Mouse (Mus musculus): ENCODE results near the gene Foxd4. TPM values are rescaled to one million over a fixed set of nuclear protein-coding genes. Genes with fewer than 3 reads are reported as not detected.

Gene Foxd4
- total RNA-seq (2021), result not detected
- long read RNA-seq, experiment 1, result 0 reads
- long read RNA-seq, experiment 2, result 0 reads

GRCm38 (mm10) chr19:24900581-24901220, at the start of gene Foxd4:
TSS of gene Foxd4 (minus strand) at chr19:24901197.
- no peak for TF ChIP-seq CTCF (IDR thresholded peaks at IDR 0.05)
- intact Hi-C loops (cut with DNase I), result no loop called here
- peak within 1 kb of the TSS; percentile 11 for H3K4me3 ChIP-seq

DNA sequence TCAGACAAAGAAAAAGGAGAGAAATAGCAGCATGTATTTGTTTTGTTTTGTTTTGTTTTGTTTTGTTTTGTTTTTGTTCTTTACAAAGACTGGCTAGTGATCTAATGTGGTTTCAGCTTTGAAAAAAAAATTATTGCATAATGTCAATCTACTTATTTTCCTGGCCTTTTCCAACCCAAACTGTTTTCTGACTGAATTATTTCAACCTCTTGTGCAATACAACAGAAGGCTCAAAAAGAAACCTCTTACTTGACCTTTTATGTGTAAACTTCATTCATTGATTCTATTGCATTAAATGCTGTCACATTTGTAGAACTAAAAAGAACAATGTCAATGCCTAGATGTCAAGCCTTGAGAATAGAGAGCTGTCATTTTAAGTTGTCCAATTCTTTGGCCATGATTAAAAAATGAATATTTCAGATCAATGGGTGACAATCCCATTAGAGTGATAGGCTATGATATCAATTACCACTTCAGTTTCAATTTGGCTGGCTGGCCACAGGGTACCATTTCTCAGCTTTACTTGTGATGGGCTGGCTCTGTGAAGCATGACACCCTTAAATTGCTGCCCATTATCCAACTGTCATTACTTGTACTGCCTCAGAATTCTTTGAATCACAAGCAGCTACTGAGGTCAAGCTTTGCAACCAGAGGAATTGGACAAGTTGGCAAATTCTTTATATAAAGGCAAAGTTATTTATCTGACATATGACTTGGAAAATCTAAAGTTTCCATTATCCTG, 44.7 kb upstream of the Foxd4 start:
- no peak for TF ChIP-seq CTCF (IDR thresholded peaks at IDR 0.05)
- intact Hi-C loops (cut with DNase I), result no loop called here
- H3K4me3 ChIP-seq, result no peak overlapping the region
- DNase-seq (ENCODE audit: extremely low spot score in 1 of 2, low spot score in 2 of 2), result no peak
- no peak overlapping the region for H3K27ac ChIP-seq

More at GRCm38 (mm10) chr19:24900581-24901220, at the start of gene Foxd4:
- no peak for DNase-seq (ENCODE audit: extremely low spot score in 1 of 2, low spot score in 2 of 2)
- H3K27ac ChIP-seq, result no peak within 1 kb of the TSS

GRCm38 (mm10) chr19:24937084-24937483, 36.1 kb upstream of the Foxd4 start:
- TF ChIP-seq CTCF (IDR thresholded peaks at IDR 0.05), result no peak
- intact Hi-C loops (cut with DNase I), result no loop called here
- no peak overlapping the region for H3K27ac ChIP-seq
- DNase-seq (ENCODE audit: extremely low spot score in 1 of 2, low spot score in 2 of 2), result no peak
- no peak overlapping the region for H3K4me3 ChIP-seq

- no peak for DNase-seq (ENCODE audit: extremely low spot score in 1 of 2, low spot score in 2 of 2)
- no peak overlapping the region for H3K4me3 ChIP-seq
- no peak overlapping the region for H3K27ac ChIP-seq
- TF ChIP-seq CTCF (IDR thresholded peaks at IDR 0.05), result no peak
- intact Hi-C loops (cut with DNase I), result no loop called here
Observed at GRCm38 (mm10) chr19:24929041-24929440, 28.0 kb upstream of the Foxd4 start.

GRCm38 (mm10) chr19:24920866-24921265, 19.9 kb upstream of the Foxd4 start:
- intact Hi-C loops (cut with DNase I), result no loop called here
- DNase-seq (ENCODE audit: extremely low spot score in 1 of 2, low spot score in 2 of 2), result no peak
- H3K27ac ChIP-seq, result no peak overlapping the region
- TF ChIP-seq CTCF (IDR thresholded peaks at IDR 0.05), result no peak
- no peak overlapping the region for H3K4me3 ChIP-seq

GRCm38 (mm10) chr19:24908385-24909155, 7.6 kb upstream of the Foxd4 start:
- no peak for TF ChIP-seq CTCF (IDR thresholded peaks at IDR 0.05)
- intact Hi-C loops (cut with DNase I), result no loop called here
- Histone ChIP-seq H3K4me3 (no peak overlapping the region), H3K27ac (no peak overlapping the region)
- DNase-seq (ENCODE audit: extremely low spot score in 1 of 2, low spot score in 2 of 2), result no peak

DNA sequence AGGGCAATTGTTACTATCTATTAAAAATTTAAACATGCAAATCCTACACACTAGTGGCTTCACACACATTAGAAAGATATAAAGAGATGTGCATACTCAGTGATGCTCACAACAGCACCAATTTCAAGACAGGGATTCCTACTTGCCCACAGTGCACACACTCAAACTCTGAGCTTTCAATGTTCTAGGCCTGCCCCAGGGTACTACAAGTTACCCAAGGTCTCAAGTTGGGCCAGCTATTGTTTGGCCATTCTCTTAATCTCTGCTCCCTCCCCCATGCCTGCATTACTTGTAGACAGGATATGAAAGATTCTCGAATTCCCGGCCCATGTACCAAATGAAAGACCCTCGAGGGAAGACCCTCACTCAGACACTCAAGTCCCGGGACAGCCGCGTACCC, 6.7 kb upstream of the Foxd4 start:
- intact Hi-C loops (cut with DNase I), result no loop called here
- no peak overlapping the region for H3K27ac ChIP-seq
- no peak for DNase-seq (ENCODE audit: extremely low spot score in 1 of 2, low spot score in 2 of 2)
- TF ChIP-seq CTCF (IDR thresholded peaks at IDR 0.05), result no peak
- no peak overlapping the region for H3K4me3 ChIP-seq

- Histone ChIP-seq H3K27ac (no peak overlapping the region), H3K4me3 (no peak overlapping the region)
- no peak for DNase-seq (ENCODE audit: extremely low spot score in 1 of 2, low spot score in 2 of 2)
- intact Hi-C loops (cut with DNase I), result no loop called here
- TF ChIP-seq CTCF (IDR thresholded peaks at IDR 0.05), result no peak
Observed at GRCm38 (mm10) chr19:24902821-24903220, 1.8 kb upstream of the Foxd4 start.

DNA sequence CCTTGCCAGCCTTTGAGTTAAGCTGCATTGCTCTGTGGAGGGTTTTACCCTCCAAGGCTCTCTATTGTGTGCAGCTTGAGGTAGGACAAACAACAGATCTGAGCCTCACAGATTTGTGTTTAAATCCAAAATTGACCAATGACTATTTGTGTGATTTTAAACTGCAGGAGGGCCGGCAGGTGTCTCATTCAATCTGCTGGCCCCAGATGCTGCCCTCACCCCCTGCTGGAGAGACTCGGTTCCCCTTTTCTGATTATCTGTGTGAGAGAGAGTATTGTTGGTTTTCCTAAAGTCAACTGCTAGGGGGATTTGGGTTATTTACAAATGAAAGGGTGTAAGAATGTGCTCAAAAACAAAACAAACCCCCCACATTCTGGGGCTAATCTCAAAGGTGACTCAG, 1.3 kb upstream of the Foxd4 start:
- TF ChIP-seq CTCF (IDR thresholded peaks at IDR 0.05), result no peak
- intact Hi-C loops (cut with DNase I), result no loop called here
- no peak for DNase-seq (ENCODE audit: extremely low spot score in 1 of 2, low spot score in 2 of 2)
- Histone ChIP-seq H3K4me3 (no peak overlapping the region), H3K27ac (no peak overlapping the region)

- DNase-seq (ENCODE audit: extremely low spot score in 1 of 2, low spot score in 2 of 2), result no peak
- Histone ChIP-seq H3K4me3 (no peak overlapping the region), H3K27ac (no peak overlapping the region)
- intact Hi-C loops (cut with DNase I), result no loop called here
- TF ChIP-seq CTCF (IDR thresholded peaks at IDR 0.05), result no peak
Observed at GRCm38 (mm10) chr19:24901666-24902065, 669 bp upstream of the Foxd4 start.

- H3K4me3 ChIP-seq, result peak overlapping the region; percentile 11
- no peak for DNase-seq (ENCODE audit: extremely low spot score in 1 of 2, low spot score in 2 of 2)
- no peak for TF ChIP-seq CTCF (IDR thresholded peaks at IDR 0.05)
- H3K27ac ChIP-seq, result no peak overlapping the region
- intact Hi-C loops (cut with DNase I), result loop anchor here (5.0 kb wide), 1 partner anchor 702 kb away; no protein-coding TSS in a partner anchor
Observed at GRCm38 (mm10) chr19:24899578-24900544, 1.1 kb downstream of the Foxd4 start.

All from left cerebral cortex, adult 2 months (tissue).